Mouse (Mus musculus) naive thymus-derived CD4-positive, alpha-beta T cell, adult 2 months (primary cell): ENCODE data around the gene Gm4756.
"Not testable (repeated sequence)": the region's sequence is repeated elsewhere in the genome, so short reads cannot be mapped to it uniquely, and the experiment has no call there.

Experiments
- DNase-seq: peaks from one replicate; pipeline ENCODE4 v3.0.0-alpha.2; 2011; ENCODE audit warnings: low read depth

The Gm4756 gene

DNA sequence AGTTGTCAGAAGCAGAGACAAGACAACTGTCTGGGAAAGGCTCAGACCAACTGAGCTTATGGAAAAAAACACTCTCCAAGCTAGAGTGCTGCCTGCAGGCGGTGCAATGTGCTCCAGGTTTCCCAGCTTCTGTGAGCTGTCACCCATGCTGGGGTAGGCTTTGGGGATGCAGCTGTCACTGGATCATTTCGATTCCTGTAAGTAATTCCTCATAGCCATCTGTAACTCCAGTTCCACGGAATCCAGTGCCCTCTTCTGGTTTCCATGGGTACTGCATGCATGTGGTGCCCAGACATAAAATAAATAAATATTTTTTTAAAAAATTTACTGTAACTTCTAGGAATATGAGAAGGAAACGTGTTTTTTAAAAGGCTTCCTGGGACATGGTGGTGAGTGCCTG lies 5.2 kb upstream of the Gm4756 start:
- peak; percentile 41 for DNase-seq

DNA sequence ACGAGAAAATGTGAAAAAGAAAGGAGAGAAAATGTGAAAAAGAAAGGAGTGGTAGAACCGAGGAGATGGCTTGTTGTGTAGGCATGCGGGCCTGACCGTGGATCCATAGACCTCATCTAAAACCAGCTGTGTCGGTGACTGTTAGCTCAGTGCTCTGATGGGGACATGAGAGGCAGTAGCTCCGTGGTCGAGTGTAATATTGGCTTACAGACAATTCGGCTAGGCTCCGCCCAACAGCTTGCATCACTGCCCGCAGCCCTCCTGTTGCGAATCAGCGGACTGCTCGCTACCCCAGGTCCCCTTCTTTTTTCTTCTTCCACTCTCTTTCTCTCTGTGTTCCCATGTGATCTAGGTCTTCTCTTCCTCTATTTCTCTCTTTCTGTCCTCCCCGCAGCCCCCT lies 540 bp downstream of the Gm4756 start:
- no peak for DNase-seq

DNA sequence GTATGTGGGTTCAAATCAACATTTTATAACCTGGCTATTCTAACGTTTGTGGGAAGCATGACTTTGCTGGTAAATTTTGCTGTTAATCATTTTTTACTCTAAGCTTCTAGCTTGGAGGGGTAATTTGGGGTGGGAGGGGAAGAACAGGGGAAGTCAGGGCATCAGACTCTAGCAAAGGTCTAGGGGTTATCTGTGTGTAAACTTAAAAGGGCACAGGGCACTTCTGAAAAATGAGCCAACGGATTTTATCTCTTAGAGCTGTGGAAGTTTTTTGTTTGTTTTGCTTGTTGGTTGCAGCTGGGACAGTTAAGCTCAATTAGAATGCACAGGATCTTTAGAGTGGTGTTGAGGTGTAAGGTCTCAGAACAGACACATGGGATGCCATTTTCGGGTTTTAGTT lies 11.4 kb downstream of the Gm4756 start:
- no peak for DNase-seq

DNA sequence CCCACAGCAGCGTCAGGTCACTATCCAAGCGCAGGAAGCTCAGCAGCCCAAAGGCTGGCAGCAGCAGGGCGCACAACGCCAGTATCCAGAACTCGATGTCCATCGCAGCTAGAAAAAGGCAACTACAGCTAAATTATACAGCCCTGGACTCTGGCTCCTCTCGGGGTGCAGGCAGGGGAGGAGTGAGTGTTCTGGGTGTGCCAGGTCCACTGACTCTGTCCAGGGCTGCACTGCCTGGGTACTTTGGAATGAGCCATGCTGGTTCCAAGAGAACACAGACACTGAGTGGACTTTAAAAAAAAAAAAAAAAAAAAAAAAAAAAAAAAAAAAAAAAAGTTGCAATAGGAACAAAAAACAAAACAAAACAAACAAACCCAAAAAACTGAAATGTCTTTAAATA lies 20.7 kb downstream of the Gm4756 start:
- no peak for DNase-seq

DNA sequence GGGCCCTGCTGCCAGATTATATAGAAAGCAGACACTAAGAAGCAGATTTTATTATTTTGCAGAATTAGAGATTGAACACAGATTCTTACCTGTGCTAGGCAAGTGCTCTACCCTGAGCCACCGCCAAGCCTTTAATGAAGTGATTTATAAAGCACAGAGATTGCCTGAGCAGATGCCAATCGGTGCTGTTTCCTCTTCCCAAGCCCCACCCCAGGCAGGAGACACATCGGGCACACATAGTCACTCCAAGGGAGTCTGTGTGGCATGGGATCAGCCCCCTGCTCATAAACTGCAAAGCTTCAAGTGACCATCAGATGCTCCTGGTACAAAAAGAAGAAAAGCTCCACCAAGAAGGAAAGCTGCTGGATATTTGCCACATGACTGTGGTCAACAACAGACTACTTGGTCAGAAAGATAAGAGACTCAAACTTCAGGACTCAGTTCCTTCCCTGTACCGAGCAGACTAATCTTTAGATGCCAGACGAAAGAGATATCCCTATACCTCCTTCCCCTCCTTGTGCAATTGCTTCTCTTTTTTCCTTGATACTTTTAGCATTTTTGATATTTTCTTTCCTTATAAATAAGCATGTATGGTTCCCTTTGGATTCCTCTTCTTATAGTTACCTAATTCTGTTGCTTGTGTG lies 26.5 kb downstream of the Gm4756 start:
- DNase-seq: no peak

DNA sequence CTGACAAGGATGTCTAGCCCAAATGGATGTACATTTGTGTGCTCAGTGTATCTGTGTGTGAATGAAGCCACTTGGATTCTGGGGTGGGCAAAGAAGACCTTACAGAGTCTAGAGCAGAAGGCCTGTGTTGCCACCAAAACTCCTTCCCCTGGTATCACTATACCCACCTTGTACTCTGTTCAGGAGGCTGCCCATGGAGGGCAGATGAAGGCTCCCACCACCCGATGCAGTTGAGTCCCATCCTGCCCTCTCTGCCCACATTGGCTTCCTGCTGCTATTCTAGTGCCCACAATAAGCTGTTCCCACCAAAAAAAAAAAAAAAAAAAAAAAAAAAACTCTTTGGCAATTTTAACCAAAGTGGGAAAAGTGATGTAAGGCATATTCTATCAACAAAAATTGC lies 28.0 kb downstream of the Gm4756 start:
- DNase-seq: no peak

DNA sequence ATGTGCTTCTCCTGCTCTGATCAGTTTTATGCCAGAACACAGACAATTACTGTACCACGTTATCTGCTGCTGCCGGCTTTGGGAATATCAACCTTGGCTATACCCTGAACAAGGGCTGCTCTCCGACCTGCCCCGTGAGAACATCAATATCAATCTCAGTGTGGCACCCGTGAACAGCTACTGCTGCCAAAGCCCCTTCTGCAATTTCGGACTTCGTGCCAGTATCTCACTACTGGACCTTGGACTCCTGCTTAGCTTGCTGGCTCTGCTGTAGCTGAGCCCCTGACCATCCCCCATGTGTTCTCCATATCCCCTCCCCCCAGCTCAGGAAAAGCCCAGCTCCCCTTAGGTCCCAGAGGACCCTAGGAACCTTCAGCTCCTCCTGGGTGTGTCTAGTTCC lies 28.6 kb downstream of the Gm4756 start:
- DNase-seq: no peak

DNA sequence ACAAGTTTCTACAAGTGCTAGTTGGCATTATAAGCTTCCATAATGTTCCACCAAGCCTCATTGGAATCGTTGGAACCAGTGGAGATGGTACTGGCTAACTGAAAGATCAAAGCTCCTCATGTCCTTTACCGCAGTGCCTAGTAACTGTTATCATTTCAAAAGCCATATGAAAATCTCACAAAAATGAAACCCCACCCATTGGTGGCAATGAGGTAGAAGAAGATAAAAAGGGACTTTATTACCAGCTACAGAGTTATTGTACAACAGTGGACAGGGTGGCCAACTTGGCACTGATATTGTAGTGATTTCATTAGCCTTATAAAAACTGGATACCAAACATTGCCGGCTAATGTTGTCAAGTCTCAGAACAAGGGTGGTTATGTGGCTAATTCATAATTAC lies 37.4 kb downstream of the Gm4756 start:
- no peak for DNase-seq

DNA sequence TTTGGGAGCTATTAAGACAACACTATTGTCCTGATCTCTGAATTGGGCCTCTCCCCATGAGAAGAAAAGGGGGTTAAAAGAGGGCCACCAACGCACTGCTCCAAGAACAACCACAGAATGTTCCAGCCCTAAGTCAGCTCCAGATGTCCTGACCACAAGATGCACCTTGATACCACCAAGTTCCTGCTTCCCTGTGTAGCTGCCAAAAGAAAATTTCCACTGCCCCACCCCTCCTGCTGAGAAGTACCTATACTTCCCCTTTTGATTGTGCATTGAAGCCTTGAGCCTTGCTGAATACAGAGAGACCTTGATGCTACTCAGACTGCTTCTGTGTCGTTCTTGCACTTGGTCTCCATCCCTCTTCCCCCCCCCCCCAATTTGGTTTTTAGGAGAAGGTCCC lies 50.7 kb downstream of the Gm4756 start:
- DNase-seq: not testable (repeated sequence)

DNA sequence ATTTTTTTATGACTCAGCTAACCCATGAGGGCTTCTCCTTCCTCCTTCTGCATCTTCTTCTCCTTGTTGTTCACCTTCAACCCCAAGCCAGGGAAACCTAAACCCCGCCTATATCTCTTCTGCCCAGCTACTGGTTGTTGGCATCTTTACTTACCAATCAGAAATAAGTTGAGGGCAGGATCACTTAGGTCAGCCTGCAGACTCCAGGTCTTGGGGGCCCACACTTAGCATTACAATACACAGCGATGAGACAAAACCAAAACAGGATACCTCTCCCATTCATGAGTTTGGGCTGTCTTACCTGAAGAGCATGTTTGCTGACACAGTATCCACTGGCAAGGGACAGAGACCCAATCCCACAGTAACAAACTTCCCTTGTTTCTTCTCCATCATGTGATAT lies 55.5 kb downstream of the Gm4756 start:
- DNase-seq: no peak

DNA sequence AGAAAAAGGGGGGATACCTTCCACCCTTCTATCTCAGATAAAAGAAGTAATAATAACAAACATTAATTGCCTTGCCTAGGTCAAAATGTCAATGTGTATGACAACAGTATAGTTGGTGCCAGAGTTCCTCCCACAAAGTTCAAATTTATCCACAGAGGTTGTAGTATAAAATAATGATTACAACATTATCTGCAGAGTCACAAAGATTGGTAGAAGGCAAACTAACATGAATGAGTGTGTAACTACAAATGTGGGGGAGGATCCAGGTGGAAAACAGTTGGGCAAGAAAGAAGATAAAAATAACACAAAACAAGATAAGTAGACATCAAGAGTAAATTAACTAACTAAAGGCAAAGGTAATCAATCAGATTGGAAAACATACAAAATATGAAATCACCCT lies 56.5 kb downstream of the Gm4756 start:
- DNase-seq: no peak

DNA sequence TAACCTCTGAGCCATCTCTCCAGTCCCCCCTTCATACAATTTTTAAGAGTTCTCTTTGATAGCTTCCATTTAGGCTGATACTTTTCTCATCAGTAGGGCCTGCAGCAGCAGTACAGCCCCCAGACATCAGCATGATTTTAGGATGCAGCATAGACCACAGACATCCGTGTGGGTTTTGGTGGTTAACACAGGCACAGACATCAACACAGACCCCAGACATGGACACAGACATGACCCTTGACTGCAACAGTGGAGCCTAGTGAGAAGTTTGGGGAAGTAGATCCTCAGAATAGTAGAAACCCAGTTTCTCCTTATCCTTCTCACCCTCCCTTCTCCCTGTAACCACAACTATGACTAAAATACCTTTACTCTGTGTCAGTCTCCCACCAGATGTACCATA lies 64.1 kb downstream of the Gm4756 start:
- no peak for DNase-seq

DNA sequence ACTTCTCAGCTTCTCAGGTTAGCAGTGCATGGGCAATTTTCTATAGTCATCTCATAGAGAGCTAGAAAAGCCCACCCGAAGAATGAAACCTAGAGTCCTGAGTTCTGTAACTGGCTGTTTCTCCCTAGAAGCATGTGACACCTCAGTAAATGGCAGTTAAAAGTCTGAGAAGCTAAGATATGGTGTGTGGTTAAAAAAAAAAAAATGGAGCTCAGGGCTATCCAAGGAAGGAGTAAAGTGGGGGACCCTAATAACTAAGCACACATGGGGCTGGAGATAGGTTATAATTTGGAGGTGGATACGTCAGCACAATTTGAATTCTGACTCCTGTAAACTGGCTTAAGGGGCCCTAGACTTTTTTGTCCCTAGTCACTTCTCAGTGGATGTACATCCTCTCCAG lies 66.4 kb downstream of the Gm4756 start:
- DNase-seq: no peak

DNA sequence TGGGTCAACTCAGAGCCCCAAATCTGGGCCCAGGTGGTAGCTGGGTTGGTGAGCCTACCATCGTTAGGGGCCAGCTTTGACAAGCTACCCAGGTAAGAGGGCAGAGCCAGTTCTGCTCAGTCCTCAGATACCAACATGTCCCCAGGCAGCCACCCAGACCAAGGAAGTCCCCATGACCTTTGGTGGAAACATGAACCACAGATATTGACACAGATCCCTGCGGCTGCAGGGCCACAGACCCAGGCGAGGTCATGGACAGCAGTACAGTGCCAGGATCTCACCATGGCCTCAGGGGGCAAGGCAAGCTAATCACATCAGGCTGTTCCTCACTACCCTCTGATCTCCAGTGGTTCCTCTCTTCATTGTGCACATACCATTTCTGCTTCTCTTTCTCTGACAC lies 67.4 kb downstream of the Gm4756 start:
- DNase-seq: no peak

DNA sequence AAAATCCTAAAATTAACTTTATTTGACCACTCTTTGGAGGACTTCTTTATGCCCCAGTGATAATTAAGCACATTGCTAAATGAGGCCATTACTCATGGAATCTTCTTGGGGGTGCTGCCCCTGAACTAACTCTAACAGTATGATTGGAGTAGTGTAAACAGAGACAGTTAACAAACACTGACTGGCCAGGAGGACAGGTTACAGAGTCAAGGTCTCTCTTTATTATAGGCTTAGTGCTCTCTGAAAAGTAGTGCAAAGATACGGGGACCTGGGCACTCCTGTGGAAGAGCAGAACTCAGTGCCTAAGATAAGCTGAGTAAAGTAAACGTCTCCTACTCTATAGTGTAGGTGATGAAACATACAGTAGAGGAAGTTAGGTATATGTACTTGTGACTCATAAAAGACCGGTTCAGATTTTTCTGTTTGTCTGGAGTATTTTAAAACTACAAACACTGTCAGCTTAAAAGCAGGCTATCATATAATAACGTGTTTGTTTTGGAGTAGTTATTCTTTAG lies 85.1 kb downstream of the Gm4756 start:
- no peak for DNase-seq

DNA sequence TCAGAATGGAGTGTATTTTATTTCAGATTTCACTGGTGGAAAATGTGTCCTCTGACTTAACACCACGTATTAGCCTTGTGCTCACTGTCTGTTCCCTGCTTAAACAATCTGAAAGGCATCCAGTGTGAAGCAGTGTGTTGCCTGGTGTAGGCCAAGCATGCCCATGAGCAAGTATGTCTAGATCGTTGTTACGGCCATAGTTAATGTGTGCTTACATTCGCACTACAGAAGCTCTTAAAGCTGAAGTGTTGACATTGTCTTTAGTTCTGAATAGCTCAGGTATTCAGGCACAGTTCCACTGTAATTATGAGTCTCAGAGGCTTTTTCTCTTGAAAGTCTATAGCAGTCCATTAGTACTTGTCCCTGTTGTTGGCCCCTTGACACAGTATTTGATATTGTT lies 95.1 kb downstream of the Gm4756 start:
- DNase-seq: no peak

DNA sequence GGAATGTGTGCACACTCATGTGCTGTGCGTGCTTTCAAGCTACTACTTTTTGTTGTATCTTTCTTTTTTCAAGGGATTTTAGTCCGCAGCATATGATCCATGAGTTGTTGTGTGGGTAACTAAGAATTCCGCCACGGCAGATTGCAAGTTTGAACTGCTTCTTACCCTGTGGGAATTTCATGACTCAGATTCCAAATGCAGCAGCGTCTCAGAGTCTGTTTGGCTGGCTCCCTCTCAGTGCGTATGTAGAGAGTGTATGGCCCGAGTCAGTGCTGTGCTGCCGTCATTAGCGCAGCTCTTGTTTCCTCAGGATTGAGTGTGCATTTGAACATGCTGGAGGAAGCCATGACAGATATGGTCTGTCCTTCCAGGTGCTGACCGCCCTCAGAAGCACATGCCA lies 110.9 kb downstream of the Gm4756 start:
- no peak for DNase-seq

DNA sequence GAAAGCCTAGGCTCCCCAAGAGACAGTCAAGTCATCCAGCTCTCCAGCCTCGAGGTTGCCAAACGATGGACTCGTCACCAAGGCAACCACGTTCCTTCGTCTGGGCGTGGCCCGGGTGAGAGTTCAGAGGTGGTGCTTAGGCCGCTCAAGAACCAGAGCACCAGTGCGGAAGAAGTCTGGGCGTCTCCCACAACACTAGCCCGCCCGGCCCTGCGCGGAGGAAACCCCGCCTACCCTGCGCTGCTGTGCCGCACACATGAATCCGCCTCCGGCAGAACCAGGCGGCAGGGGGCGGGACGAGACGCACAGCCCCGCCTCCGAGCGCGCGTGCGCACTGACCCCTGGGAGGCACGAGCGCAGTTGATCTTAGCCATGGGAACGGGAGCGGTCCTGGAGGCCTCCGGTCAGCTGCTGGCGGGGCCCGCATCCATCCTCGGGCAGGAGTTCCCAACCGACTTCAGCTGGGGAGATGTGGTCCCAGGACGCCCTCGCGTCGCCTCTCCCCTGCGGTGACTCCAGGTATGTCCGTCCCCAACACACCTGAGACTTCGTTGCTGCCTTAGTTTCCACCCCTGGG lies 113.4 kb downstream of the Gm4756 start, which contains the start of gene Pcnx4:
Gene Pcnx4 (plus strand): TSS at position 363 of the 577 bp plus-strand sequence.
- peak; percentile 97 for DNase-seq

DNA sequence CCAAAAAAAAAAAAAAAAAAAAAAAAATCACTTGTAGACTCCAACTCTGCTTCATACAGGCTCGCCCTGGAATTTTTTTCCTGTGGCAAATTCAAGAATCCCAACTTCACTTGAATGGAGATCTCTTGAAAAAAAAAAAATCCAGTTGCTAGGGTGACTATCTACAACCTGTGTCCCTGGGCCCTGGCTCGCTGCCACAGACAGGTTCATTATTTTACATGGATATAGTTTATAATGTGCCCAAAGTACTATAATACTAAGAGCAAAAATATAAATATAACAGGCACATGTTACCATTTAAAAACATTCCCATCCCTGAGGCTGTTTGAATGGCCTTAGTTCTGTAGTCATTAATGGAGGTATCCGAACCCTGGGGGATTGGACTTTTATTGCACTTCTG lies 113.9 kb downstream of the Gm4756 start:
- no peak for DNase-seq

DNA sequence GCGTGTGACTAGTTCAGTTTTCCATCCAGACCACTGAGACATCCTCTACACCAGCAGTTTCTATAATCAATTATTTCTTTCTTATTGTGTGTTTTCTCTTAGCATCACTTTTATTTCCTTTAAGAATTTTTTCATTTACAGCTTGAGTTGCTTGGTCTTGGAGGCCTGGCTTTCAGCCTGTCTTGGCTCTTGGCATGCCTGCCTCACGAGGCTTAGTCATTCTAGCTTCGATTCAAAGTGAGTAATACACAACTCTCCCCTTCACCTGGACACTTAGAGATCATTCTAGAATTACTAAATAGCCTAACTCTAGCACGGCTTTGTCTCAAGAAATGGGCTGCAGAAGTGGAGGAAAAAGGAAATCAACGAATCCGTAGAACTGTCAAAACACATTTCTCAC lies 115.5 kb downstream of the Gm4756 start:
- DNase-seq: no peak

DNA sequence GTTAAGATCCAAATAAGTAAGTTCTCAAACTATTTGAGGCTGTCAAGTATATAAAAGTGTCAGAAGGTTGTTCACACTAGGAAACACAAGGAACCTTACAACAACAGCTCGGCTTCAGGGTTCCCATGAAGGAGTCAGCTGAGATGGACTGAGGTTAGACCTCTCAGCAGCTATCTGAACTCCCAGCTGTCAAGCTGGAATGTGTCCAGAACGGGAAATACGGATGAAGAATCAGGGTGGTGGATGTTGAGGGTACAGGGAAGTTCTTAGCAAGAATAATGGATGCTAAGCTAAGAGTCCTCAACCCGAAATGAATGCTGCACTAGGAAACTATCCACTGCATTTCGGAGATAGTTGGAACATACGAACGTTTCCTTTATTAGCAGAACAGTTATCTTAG lies 117.2 kb downstream of the Gm4756 start:
- no peak for DNase-seq
